Mouse (Mus musculus): ENCODE results near the gene Idh2.

Idh2 gene

GRCm38 (mm10) chr7:80088191-80088590 is 27.0 kb downstream of the Idh2 start:
- DNase-seq (ENCODE audit: low read depth in 2 of 2, low spot score in 2 of 2), result no peak

GRCm38 (mm10) chr7:80085970-80086715 is 29.0 kb downstream of the Idh2 start:
- no peak for DNase-seq (ENCODE audit: low read depth in 2 of 2, low spot score in 2 of 2)

GRCm38 (mm10) chr7:80084484-80084931 is 30.7 kb downstream of the Idh2 start:
- peak; percentile 57 to 58 for DNase-seq (ENCODE audit: low read depth in 2 of 2, low spot score in 2 of 2)

- no peak for DNase-seq (ENCODE audit: low read depth in 2 of 2, low spot score in 2 of 2)
Observed at GRCm38 (mm10) chr7:80081586-80082554, 33.3 kb downstream of the Idh2 start.

- DNase-seq (ENCODE audit: low read depth in 2 of 2, low spot score in 2 of 2), result no peak
Observed at GRCm38 (mm10) chr7:80078792-80079301, 36.3 kb downstream of the Idh2 start.

- no peak for DNase-seq (ENCODE audit: low read depth in 2 of 2, low spot score in 2 of 2)
Observed at GRCm38 (mm10) chr7:80077801-80078200, 37.4 kb downstream of the Idh2 start.

DNA sequence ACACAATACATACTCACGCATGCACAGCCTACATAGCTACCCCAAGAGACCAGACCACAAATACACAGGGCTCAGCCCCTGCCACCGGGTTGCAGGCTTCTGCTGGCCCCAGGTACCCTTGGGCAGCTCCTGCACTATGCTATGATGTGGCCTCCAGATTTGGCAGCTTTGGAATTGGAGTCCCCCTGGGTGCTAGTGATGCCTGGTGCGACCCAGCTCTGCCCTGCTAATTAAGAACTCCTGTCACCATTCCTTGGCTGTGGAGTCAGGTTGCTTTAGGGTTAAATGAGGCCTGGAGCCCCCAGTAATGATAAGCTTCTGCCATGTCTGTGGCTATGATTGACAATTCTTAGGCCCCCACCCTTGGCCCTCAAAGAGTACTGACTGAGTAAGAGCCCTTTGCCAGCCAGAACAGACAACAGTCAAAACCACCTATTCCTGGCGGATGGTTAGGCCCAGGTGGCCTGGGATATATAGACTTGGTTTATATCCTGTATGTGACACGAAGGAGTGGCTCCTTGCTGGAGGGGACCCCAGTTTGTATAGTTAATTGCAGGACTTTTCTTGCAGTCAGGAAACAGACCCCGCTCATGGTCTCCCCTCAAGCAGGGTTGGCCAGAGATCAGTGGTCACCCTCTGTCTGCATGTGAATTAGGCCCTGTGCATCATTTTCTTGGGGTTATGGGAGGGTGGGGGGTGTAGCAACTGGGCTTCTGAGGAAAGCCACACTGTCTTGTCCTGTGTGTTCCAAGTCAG is 38.1 kb downstream of the Idh2 start:
- no peak for DNase-seq (ENCODE audit: low read depth in 2 of 2, low spot score in 2 of 2)

- no peak for DNase-seq (ENCODE audit: low read depth in 2 of 2, low spot score in 2 of 2)
Observed at GRCm38 (mm10) chr7:80075946-80076583, 39.1 kb downstream of the Idh2 start.

DNA sequence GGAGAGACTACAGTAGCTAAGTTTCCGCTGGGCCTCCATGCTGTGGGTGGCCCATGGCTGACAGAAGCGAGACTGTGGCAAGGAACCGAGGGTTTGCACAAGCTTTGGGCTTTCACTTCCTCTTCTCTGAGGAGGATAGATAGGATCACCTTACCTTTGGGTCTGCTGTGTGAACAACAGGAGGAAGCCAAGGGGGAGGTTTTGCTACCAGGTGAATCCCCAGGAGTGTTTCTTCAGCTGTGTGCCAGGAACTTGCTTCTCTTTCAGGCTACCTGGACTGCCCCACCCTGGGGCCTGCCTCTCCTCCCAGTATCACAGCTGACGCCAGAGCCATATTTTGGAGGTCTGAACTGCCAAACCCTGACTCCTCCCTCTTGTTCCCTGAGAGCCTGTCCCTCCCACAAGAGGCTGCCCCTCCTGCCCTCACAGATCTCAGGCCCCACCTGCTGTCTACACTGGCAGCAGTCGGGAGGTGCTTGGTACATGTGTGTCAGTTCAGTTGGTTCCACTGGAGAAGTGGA is 40.2 kb downstream of the Idh2 start:
- no peak for DNase-seq (ENCODE audit: low read depth in 2 of 2, low spot score in 2 of 2)

GRCm38 (mm10) chr7:80073506-80073905 is 41.7 kb downstream of the Idh2 start:
- no peak for DNase-seq (ENCODE audit: low read depth in 2 of 2, low spot score in 2 of 2)

DNA sequence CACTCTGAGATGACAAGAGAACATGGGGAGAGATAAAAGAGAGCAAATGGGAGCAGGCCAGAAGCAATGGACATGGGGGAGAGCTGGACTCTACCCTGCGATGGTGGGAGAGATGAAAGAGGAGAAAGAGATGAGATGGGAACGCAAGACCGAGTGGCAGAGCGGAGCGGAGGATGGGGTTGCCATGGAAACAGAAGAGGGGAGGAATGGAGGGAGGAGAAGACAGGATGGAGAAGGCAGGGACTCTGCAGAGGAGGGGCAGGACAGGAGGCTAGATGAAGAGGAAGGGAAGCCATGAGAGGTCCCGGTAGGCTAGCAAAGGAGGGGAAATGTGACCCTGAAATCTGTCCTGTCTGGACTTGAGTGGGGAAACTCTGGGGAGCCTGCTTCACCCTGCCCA is 42.9 kb downstream of the Idh2 start:
- no peak for DNase-seq (ENCODE audit: low read depth in 2 of 2, low spot score in 2 of 2)

DNA sequence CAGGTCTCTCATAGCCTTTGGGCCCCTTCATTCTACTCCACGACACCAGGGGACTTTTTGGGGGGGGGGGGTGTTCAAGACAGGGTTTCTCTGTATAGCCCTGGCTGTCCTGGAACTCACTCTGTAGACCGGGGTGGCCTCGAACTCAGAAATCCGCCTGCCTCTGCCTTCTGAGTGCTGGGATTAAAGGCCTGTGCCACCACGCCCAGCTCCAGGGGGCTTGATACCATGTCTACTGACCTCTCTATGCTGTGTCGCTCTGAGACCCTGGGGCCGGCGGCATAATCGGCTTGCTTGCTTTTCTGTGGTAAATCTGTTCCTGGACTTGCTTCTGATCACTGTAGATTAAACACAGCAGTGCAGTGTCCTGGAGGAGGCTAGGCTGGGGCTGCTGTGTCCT is 44.0 kb downstream of the Idh2 start:
- DNase-seq (ENCODE audit: low read depth in 2 of 2, low spot score in 2 of 2), result no peak

- no peak for DNase-seq (ENCODE audit: low read depth in 2 of 2, low spot score in 2 of 2)
Observed at GRCm38 (mm10) chr7:80069615-80070327, 45.4 kb downstream of the Idh2 start.

DNA sequence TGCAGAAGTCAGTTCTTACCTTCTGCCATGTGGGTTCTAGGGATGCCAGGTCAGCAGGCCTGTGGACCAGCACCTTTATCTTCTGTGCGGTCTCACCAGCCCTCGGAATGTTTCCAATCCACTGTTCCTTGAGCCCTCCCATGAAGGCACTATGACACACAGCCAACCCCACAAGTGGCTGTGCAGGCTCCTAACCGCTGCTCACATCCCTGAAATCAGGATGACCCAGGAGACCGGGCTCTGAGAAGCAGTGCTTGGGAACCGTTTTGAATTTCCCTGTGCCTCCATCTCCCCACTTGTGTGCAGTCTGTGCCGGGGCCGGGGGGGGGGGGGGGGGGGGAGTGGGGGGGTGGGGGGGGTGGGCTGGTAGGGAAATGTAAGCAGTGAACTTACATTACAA is 46.9 kb downstream of the Idh2 start:
- DNase-seq (ENCODE audit: low read depth in 2 of 2, low spot score in 2 of 2), result no peak

GRCm38 (mm10) chr7:80066675-80067455 is 48.3 kb downstream of the Idh2 start:
- no peak for DNase-seq (ENCODE audit: low read depth in 2 of 2, low spot score in 2 of 2)

GRCm38 (mm10) chr7:80065250-80065649 is 49.9 kb downstream of the Idh2 start:
- no peak for DNase-seq (ENCODE audit: low read depth in 2 of 2, low spot score in 2 of 2)

DNA sequence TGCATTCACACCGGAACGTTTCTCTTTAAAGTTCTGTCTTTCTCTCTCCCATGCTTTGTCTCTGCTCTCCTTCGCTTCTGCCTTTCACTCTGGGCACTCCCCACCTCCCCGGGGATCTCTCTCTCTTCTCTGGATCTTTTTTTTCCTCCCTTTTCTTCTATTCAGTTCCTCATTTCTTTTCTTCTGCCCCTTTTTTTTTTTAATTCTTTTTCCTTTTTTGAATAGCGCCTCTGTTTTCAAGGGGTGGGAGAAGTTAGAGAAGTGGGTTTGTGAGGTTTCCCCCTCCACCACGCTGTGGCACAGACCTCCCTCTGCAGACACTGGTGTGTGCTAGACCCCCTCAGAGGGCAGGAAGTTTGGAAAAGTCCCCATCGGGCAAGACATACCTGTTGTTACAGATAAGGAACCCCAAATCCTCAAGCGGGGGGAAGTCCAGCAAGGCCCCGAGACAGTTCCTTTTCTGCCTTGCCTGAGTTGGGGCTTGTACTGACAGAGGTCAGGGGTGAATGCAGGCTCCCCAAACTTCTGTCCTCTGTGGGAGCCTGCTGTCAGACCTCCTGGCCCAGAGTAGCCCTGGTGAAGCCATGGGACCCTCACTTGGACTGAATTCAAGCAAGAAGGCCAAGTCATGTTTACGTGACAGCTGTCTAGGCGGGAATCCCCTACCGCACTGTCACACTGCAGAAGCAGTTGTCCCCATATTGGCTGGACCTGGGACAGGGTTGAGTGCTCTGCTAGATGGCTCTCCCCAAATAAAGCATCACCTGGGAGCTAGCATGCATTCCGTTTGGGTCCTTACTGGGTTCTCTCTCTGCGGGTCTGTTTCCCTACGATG is 51.1 kb downstream of the Idh2 start:
- DNase-seq (ENCODE audit: low read depth in 2 of 2, low spot score in 2 of 2), result no peak

DNA sequence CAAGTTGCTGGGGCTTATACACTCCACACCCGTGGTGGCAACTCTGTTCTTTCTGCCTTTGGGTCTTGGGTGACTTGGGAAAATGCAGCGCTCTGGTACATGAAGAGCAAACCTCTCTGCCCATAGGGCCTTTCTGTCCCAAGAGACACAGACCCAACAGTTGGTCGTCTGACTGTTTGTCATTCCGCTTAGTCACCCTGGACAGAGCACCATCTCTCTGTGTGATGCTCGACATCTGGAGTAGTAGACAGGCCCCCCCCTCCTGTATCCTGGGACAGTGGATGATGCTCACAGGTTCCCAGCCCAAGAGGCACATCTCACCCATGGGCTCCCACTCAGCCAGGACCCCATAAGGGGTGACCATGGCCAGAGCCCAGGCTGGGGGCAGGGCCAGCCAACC is 51.9 kb downstream of the Idh2 start:
- no peak for DNase-seq (ENCODE audit: low read depth in 2 of 2, low spot score in 2 of 2)
